Mouse (Mus musculus): Measurements from ENCODE around the gene Ikzf4. TPM values are rescaled to one million over a fixed set of nuclear protein-coding genes. Genes with fewer than 3 reads are reported as not detected.
"Not testable (repeated sequence)": the region's sequence is repeated elsewhere in the genome, so short reads cannot be mapped to it uniquely, and the experiment has no call there.

Ikzf4 gene
- polyA plus RNA-seq, 1 experiment, result 9.2 TPM

DNA sequence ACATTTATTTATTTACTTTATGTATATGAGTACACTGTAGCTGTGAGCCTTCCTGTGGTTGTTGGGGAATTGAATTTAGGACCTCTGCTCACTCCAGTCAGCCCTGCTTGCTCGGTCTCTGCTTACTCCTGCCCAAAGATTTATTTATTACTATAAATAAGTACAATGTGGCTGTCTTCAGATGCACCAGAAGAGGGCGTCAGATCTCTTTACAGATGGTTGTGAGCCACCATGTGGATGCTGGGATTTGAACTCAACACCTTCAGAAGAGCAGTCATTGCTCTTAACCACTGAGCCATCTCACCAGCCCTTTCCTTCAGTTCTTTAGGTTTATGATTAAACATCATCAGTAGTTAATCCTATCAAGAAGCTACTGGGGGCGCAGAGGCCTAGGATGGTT is 30.9 kb downstream of the Ikzf4 start:
- no peak for TF ChIP-seq CTCF (IDR thresholded peaks at IDR 0.05; ENCODE audit: extremely low read depth, insufficient read depth, low read length)
- no peak for TF ChIP-seq POLR2A (IDR thresholded peaks at IDR 0.05; ENCODE audit: extremely low read depth, insufficient read depth, low read length)
- Histone ChIP-seq H3K27ac (ENCODE audit: insufficient read depth, low read length) (no peak overlapping the region), H3K4me1 (ENCODE audit: control insufficient read depth, insufficient read depth, low read length) (no peaks in the 10 kb centered on the region), H3K4me3 (ENCODE audit: insufficient read depth, low read length) (no peak overlapping the region)

DNA sequence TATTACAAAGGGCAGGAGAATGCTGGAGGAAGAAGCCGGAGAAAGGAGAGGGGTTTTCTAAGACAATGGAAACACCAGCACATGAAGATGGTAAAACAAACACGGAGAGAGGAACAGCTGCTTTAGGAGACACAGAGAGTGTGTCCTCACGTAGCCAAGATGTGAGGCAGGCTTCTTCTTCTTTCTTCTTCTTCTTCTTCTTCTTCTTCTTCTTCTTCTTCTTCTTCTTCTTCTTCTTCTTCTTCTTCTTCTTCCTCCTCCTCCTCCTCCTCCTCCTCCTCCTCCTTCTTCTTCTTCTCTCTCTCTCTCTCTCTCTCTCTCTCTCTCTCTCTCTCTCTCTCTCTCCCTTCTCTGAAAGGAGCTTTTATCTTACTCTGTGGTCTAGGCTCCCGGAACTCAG is 32.0 kb downstream of the Ikzf4 start:
- H3K4me3 ChIP-seq (ENCODE audit: insufficient read depth, low read length); H3K27ac ChIP-seq (ENCODE audit: insufficient read depth, low read length); H3K4me1 ChIP-seq (ENCODE audit: control insufficient read depth, insufficient read depth, low read length): not testable (repeated sequence)

DNA sequence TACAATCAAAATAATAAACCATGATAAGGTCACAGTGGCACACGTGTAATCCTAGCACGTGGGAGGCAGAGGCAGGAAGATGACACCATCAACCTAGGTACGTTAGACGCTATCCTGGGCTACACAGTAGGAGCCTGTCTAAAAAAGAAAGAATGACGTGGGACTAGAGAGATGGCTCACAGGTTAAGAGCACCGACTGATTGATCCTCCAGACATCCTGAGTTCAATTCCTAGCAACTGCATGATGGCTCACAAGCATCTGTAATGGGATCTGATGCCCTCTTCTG is 32.7 kb downstream of the Ikzf4 start:
- Histone ChIP-seq H3K27ac (ENCODE audit: insufficient read depth, low read length) (no peak overlapping the region), H3K4me1 (ENCODE audit: control insufficient read depth, insufficient read depth, low read length) (no peaks in the 10 kb centered on the region), H3K4me3 (ENCODE audit: insufficient read depth, low read length) (no peak overlapping the region)
- TF ChIP-seq POLR2A (IDR thresholded peaks at IDR 0.05; ENCODE audit: extremely low read depth, insufficient read depth, low read length) (no peak), CTCF (IDR thresholded peaks at IDR 0.05; ENCODE audit: extremely low read depth, insufficient read depth, low read length) (no peak)

DNA sequence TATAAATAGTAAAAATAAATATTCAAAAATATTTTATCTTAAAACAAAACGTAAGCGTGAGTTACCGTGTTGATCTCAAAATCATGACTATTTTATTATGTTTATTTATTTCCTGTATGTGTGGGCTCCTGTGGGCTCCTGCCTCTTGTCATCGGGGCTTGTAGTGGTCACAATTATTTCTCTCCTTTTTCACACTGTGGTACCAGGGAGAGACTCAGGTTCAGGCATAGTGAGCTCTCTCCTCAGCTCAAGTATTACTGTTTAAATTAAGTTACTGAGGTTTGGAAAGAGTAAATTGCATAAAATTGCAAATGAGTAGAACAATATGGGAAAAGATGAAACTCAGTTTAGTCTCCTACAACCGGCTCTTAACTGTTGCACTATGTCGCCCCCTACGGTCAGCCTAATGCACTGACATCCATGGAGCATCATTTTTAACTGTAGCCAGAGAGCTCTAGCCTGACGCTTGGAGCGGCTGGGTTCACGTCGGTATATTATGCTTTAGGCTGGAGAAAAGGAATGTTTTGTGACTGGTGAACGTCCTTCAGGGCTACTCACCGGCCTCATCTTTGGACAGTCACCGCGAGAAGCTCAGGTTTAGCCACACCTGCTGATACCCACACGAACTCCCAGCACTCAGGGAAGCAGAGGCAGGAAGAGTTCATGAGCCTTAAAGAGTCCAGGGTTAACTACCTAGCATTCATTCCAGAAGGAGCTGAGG is 33.2 kb downstream of the Ikzf4 start:
- Histone ChIP-seq H3K4me1 (ENCODE audit: control insufficient read depth, insufficient read depth, low read length) (no peaks in the 10 kb centered on the region), H3K4me3 (ENCODE audit: insufficient read depth, low read length) (no peak overlapping the region), H3K27ac (ENCODE audit: insufficient read depth, low read length) (no peak overlapping the region)
- peak; percentile 91 for TF ChIP-seq CTCF (IDR thresholded peaks at IDR 0.05; ENCODE audit: extremely low read depth, insufficient read depth, low read length)
- TF ChIP-seq POLR2A (IDR thresholded peaks at IDR 0.05; ENCODE audit: extremely low read depth, insufficient read depth, low read length), result no peak

DNA sequence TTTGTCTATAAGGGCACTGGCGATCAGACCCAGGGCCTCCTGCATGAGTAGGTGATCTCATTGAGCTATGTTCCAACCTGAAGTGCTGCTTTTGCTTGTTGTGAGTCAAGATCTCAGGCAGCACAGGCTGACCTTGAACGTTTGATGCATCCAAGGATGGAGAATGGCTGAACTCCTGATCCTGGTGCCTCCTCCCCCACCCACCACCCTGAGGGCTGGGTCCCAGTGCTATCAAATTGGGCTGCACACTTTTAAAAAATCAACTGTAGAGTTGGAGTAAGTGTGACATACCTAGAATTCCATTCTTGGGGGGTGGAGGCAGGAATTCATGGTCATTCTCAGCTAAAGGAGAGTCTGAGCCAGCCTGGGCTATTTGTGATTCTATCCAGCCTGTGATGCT is 39.3 kb downstream of the Ikzf4 start:
- no peak overlapping the region for H3K27ac ChIP-seq (ENCODE audit: insufficient read depth, low read length)
- TF ChIP-seq CTCF (IDR thresholded peaks at IDR 0.05; ENCODE audit: extremely low read depth, insufficient read depth, low read length) (no peak), POLR2A (IDR thresholded peaks at IDR 0.05; ENCODE audit: extremely low read depth, insufficient read depth, low read length) (no peak)

DNA sequence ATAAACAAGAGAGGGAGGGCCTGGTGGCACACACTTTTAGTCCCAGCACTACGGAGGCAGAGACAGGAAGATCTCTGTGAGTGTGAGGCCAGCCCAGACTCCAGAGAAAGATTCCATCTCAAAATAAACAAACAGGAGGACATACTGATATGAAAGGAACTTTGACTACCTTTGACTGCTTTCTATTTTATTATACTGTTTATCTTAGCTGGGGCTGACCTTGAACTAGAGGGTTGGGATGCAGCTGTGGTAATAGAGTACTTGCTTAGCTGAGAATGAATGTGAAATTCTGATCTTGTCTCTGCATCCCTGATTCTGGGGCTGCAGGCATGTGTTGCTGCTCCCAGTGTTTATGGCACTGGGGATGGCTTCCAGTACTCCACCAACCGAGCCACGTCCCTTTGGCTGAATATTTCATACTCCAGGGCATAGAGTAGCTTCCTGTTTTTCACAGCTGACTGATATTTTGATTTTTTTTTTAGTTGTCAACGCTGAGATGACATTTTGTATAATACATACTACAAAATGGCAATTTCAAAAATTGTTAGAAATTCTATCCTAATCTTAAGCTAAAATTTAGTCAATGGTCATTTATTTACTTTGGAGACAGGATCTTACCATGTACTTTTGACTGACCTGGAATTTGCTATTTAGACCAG is 43.2 kb downstream of the Ikzf4 start:
- Histone ChIP-seq H3K4me3 (ENCODE audit: insufficient read depth, low read length) (no peak overlapping the region), H3K4me1 (ENCODE audit: control insufficient read depth, insufficient read depth, low read length) (no peaks in the 10 kb centered on the region), H3K27ac (ENCODE audit: insufficient read depth, low read length) (no peak overlapping the region)
- TF ChIP-seq CTCF (IDR thresholded peaks at IDR 0.05; ENCODE audit: extremely low read depth, insufficient read depth, low read length) (no peak), POLR2A (IDR thresholded peaks at IDR 0.05; ENCODE audit: extremely low read depth, insufficient read depth, low read length) (no peak)

More for the DNA sequence above, 39.3 kb downstream of the Ikzf4 start:
- no peak overlapping the region for H3K4me3 ChIP-seq (ENCODE audit: insufficient read depth, low read length)
- no peaks in the 10 kb centered on the region for H3K4me1 ChIP-seq (ENCODE audit: control insufficient read depth, insufficient read depth, low read length)

DNA sequence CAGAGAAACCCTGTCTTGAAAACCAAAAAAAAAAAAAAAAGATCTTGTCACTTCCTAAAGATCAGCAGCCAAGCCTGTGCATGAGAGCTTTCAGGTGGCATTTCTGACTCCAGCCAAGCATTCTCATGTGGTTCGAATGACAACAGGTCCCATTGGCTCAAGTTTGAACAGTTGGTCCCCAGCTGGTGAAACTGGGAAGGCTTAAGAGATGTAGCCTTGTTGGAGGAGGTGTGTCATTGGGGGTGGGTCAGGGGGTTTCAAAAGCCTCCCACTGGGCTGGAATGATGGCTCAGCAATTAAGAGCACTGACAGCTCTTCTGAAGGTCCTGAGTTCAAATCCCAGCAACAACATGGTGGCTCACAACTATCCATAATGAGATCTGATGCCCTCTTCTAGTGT is 44.3 kb downstream of the Ikzf4 start:
- TF ChIP-seq CTCF (IDR thresholded peaks at IDR 0.05; ENCODE audit: extremely low read depth, insufficient read depth, low read length) (no peak), POLR2A (IDR thresholded peaks at IDR 0.05; ENCODE audit: extremely low read depth, insufficient read depth, low read length) (no peak)
- H3K27ac ChIP-seq (ENCODE audit: insufficient read depth, low read length), result no peak overlapping the region
- no peaks in the 10 kb centered on the region for H3K4me1 ChIP-seq (ENCODE audit: control insufficient read depth, insufficient read depth, low read length)
- H3K4me3 ChIP-seq (ENCODE audit: insufficient read depth, low read length), result no peak overlapping the region

DNA sequence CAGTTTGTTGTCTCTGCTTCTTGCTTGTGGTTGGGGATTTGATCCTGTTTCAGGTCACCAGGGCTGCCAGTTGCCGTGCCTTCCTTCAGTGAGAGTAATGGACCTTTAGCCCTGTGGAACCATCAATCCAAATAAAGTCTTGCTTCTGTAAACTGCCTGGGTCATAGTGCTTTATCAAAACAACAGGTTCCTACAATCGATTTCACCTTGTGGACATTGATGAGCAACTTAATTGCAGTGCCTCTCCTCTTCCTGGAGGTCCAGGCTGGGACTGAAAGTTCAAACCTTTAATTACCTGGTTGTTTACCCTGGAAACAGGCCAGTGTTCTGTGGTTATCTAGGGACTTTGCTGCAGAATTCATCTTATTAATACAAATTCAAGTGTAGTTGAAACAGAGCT is 47.3 kb downstream of the Ikzf4 start:
- Histone ChIP-seq H3K4me3 (ENCODE audit: insufficient read depth, low read length) (no peak overlapping the region), H3K4me1 (ENCODE audit: control insufficient read depth, insufficient read depth, low read length) (no peaks in the 10 kb centered on the region), H3K27ac (ENCODE audit: insufficient read depth, low read length) (no peak overlapping the region)
- TF ChIP-seq POLR2A (IDR thresholded peaks at IDR 0.05; ENCODE audit: extremely low read depth, insufficient read depth, low read length) (no peak), CTCF (IDR thresholded peaks at IDR 0.05; ENCODE audit: extremely low read depth, insufficient read depth, low read length) (no peak)

DNA sequence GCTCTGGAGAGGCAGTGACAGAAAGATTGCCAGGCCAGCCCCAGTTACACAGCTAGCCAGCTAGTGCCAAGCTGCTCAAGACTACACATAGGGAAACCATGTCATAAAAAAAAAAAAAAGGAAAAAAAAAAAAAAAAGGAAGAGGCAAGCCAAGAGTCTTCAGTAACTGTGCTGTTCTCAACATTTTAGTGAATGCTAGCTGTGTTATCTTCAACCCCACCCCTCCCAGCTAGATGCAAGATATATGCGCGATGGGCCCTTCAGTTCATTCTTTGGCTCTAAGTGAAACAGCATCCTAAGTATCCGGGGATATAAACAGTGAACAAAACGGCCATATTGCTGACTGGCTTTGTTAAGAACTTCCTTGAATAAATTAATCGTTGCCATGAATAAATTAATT is 53.0 kb downstream of the Ikzf4 start:
- TF ChIP-seq POLR2A (IDR thresholded peaks at IDR 0.05; ENCODE audit: extremely low read depth, insufficient read depth, low read length) (no peak), CTCF (IDR thresholded peaks at IDR 0.05; ENCODE audit: extremely low read depth, insufficient read depth, low read length) (no peak)
- Histone ChIP-seq H3K4me1 (ENCODE audit: control insufficient read depth, insufficient read depth, low read length) (no peaks in the 10 kb centered on the region), H3K4me3 (ENCODE audit: insufficient read depth, low read length) (no peak overlapping the region), H3K27ac (ENCODE audit: insufficient read depth, low read length) (no peak overlapping the region)

DNA sequence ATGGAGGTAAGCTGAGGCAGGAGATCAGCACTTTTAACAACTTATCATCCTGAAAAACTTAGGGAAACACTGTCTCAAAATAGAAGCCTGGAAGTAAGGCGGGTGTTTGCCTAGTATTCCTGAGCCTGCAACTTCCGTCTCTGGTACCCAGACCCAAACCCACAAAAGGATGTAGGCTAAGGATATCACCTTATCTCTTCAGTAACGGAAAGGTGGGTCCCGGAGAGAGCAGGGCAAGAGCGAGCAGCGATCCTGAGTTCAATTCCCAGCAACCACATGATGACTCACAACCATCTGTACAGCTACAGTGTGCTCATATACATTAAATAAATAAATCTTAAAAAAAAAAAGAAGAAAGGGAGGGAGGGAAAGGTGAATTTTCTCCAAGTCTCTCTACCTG is 54.4 kb downstream of the Ikzf4 start:
- H3K27ac ChIP-seq (ENCODE audit: insufficient read depth, low read length), result no peak overlapping the region
- TF ChIP-seq CTCF (IDR thresholded peaks at IDR 0.05; ENCODE audit: extremely low read depth, insufficient read depth, low read length) (no peak), POLR2A (IDR thresholded peaks at IDR 0.05; ENCODE audit: extremely low read depth, insufficient read depth, low read length) (no peak)
- no peak overlapping the region for H3K4me3 ChIP-seq (ENCODE audit: insufficient read depth, low read length)
- no peaks in the 10 kb centered on the region for H3K4me1 ChIP-seq (ENCODE audit: control insufficient read depth, insufficient read depth, low read length)
